Mouse (Mus musculus): ENCODE results near the gene Ankrd6. TPM values are rescaled to one million over a fixed set of nuclear protein-coding genes. Genes with fewer than 3 reads are reported as not detected.

The Ankrd6 gene
- polyA plus RNA-seq, 1 experiment from 2014 or later, result 20.1 TPM

- H3K9me3 ChIP-seq, result no peaks in the 10 kb centered on the region
- WGBS, result 17% methylated on average over 31 of the region's 31 CpGs
- H3K4me2 ChIP-seq, result peak overlapping the region; percentile 63
- peaks cover 56% of the 10 kb centered on the region for H3K4me1 ChIP-seq (replicated peaks)
- peak overlapping the region; percentile 81 for H3K27ac ChIP-seq (replicated peaks)
- H3K9ac ChIP-seq, result peak overlapping the region; percentile 70
- peak overlapping the region; percentile 42 for H3K4me3 ChIP-seq
- peak; percentile 49; the same call in 1 of the 2 replicates for ATAC-seq (ENCODE audit: low read depth)
- no peaks in the 10 kb centered on the region for H3K36me3 ChIP-seq
- H3K27me3 ChIP-seq, result 0 out of 2 replicates have a peak, but pooled peaks cover 8% of the 10 kb centered on the region
Measured at GRCm38 (mm10) chr4:32864131-32864866, 86.3 kb downstream of the Ankrd6 start.

GRCm38 (mm10) chr4:32863447-32864130 lies 87.1 kb downstream of the Ankrd6 start:
- H3K27ac ChIP-seq (replicated peaks), result peak overlapping the region; percentile 81
- peaks cover 58% of the 10 kb centered on the region for H3K4me1 ChIP-seq (replicated peaks)
- peak overlapping the region; percentile 70 for H3K9ac ChIP-seq
- H3K9me3 ChIP-seq, result no peaks in the 10 kb centered on the region
- H3K4me2 ChIP-seq, result peak overlapping the region; percentile 63
- peak overlapping the region; percentile 42 for H3K4me3 ChIP-seq
- peak; percentile 48 for ATAC-seq (ENCODE audit: low read depth)
- H3K27me3 ChIP-seq, result 0 out of 2 replicates have a peak, but pooled peaks cover 7% of the 10 kb centered on the region
- no peaks in the 10 kb centered on the region for H3K36me3 ChIP-seq
- 3% methylated on average over 12 of the region's 12 CpGs for WGBS

GRCm38 (mm10) chr4:32862751-32863446 lies 87.7 kb downstream of the Ankrd6 start:
- Histone ChIP-seq H3K4me2 (peak overlapping the region; percentile 63), H3K27ac (replicated peaks) (peak overlapping the region; percentile 81), H3K36me3 (no peaks in the 10 kb centered on the region), H3K9me3 (no peaks in the 10 kb centered on the region), H3K4me1 (replicated peaks) (peaks cover 58% of the 10 kb centered on the region), H3K9ac (peak overlapping the region; percentile 70), H3K4me3 (peak overlapping the region; percentile 42), H3K27me3 (0 out of 2 replicates have a peak, but pooled peaks cover 4% of the 10 kb centered on the region)
- 27% methylated on average over 15 of the region's 15 CpGs for WGBS
- no peak for ATAC-seq (ENCODE audit: low read depth)

- no peak overlapping the region for H3K4me3 ChIP-seq
Measured at GRCm38 (mm10) chr4:32862011-32862750, 88.5 kb downstream of the Ankrd6 start.

GRCm38 (mm10) chr4:32860184-32860965 lies 90.3 kb downstream of the Ankrd6 start:
- Histone ChIP-seq H3K27me3 (0 out of 2 replicates have a peak, but pooled peaks cover 4% of the 10 kb centered on the region), H3K4me1 (replicated peaks) (peaks cover 58% of the 10 kb centered on the region), H3K36me3 (no peaks in the 10 kb centered on the region), H3K4me2 (peak overlapping the region; percentile 43), H3K9ac (peak overlapping the region; percentile 41), H3K9me3 (no peaks in the 10 kb centered on the region), H3K4me3 (no peak overlapping the region), H3K27ac (replicated peaks) (peak overlapping the region; percentile 62)
- 37% methylated on average over 18 of the region's 18 CpGs for WGBS
- ATAC-seq (ENCODE audit: low read depth), result peak; percentile 29; the same call in 1 of the 2 replicates

More at GRCm38 (mm10) chr4:32862011-32862750, 88.5 kb downstream of the Ankrd6 start:
- no peaks in the 10 kb centered on the region for H3K36me3 ChIP-seq
- H3K27me3 ChIP-seq, result 0 out of 2 replicates have a peak, but pooled peaks cover 4% of the 10 kb centered on the region
- no peak overlapping the region for H3K27ac ChIP-seq (replicated peaks)
- peak overlapping the region; percentile 63 for H3K4me2 ChIP-seq
- H3K4me1 ChIP-seq (replicated peaks), result peaks cover 58% of the 10 kb centered on the region
- no peaks in the 10 kb centered on the region for H3K9me3 ChIP-seq
- 65% methylated on average over 15 of the region's 15 CpGs for WGBS
- ATAC-seq (ENCODE audit: low read depth), result no peak
- H3K9ac ChIP-seq, result 0 out of 2 replicates have a peak overlapping the region, but pooled peaks have one; percentile 41

GRCm38 (mm10) chr4:32855580-32855979 lies 95.1 kb downstream of the Ankrd6 start:
- Histone ChIP-seq H3K9me3 (no peaks in the 10 kb centered on the region), H3K4me2 (no peak overlapping the region), H3K27me3 (no peaks in the 10 kb centered on the region), H3K9ac (no peak overlapping the region), H3K4me1 (replicated peaks) (peaks cover 26% of the 10 kb centered on the region), H3K27ac (replicated peaks) (no peak overlapping the region), H3K36me3 (no peaks in the 10 kb centered on the region), H3K4me3 (no peak overlapping the region)
- no peak for ATAC-seq (ENCODE audit: low read depth)
- 76% methylated on average over 9 of the region's 9 CpGs for WGBS

GRCm38 (mm10) chr4:32854956-32855355 lies 95.7 kb downstream of the Ankrd6 start:
- no peaks in the 10 kb centered on the region for H3K27me3 ChIP-seq
- H3K9ac ChIP-seq, result no peak overlapping the region
- H3K27ac ChIP-seq (replicated peaks), result no peak overlapping the region
- no peak for ATAC-seq (ENCODE audit: low read depth)
- peaks cover 20% of the 10 kb centered on the region for H3K4me1 ChIP-seq (replicated peaks)
- 94% methylated on average over 4 of the region's 4 CpGs for WGBS
- H3K36me3 ChIP-seq, result no peaks in the 10 kb centered on the region
- no peaks in the 10 kb centered on the region for H3K9me3 ChIP-seq
- no peak overlapping the region for H3K4me3 ChIP-seq
- no peak overlapping the region for H3K4me2 ChIP-seq

- no peak overlapping the region for H3K9ac ChIP-seq
- no peaks in the 10 kb centered on the region for H3K27me3 ChIP-seq
- ATAC-seq (ENCODE audit: low read depth), result no peak
- H3K36me3 ChIP-seq, result no peaks in the 10 kb centered on the region
- H3K4me3 ChIP-seq, result no peak overlapping the region
- no peak overlapping the region for H3K4me2 ChIP-seq
- H3K9me3 ChIP-seq, result no peaks in the 10 kb centered on the region
- WGBS, result 90% methylated on average over 5 of the region's 5 CpGs
- H3K4me1 ChIP-seq (replicated peaks), result peaks cover 12% of the 10 kb centered on the region
- H3K27ac ChIP-seq (replicated peaks), result no peak overlapping the region
Measured at GRCm38 (mm10) chr4:32853609-32854188, 96.9 kb downstream of the Ankrd6 start.

- no peaks in the 10 kb centered on the region for H3K9me3 ChIP-seq
- H3K4me2 ChIP-seq, result no peak overlapping the region
- peak overlapping the region; percentile 63 for H3K27ac ChIP-seq (replicated peaks)
- no peaks in the 10 kb centered on the region for H3K36me3 ChIP-seq
- ATAC-seq (ENCODE audit: low read depth), result peak; percentile 66
- 61% methylated on average over 6 of the region's 6 CpGs for WGBS
- peaks cover 12% of the 10 kb centered on the region for H3K4me1 ChIP-seq (replicated peaks)
- no peaks in the 10 kb centered on the region for H3K27me3 ChIP-seq
- H3K9ac ChIP-seq, result no peak overlapping the region
- no peak overlapping the region for H3K4me3 ChIP-seq
Measured at GRCm38 (mm10) chr4:32852819-32853218, 97.8 kb downstream of the Ankrd6 start.

- peak; percentile 52; the same call in 1 of the 2 replicates for ATAC-seq (ENCODE audit: low read depth)
- Histone ChIP-seq H3K27me3 (no peaks in the 10 kb centered on the region), H3K27ac (replicated peaks) (peak overlapping the region; percentile 63), H3K9me3 (no peaks in the 10 kb centered on the region), H3K9ac (no peak overlapping the region), H3K4me3 (no peak overlapping the region), H3K4me1 (replicated peaks) (peaks cover 12% of the 10 kb centered on the region), H3K4me2 (no peak overlapping the region), H3K36me3 (no peaks in the 10 kb centered on the region)
- WGBS, result 38% methylated on average over 8 of the region's 8 CpGs
Measured at GRCm38 (mm10) chr4:32852294-32852693, 98.3 kb downstream of the Ankrd6 start.
